Mouse (Mus musculus) heart, embryonic 14.5 days (tissue): ENCODE measurements around the gene Hagh. TPM values are rescaled to one million over a fixed set of nuclear protein-coding genes. Genes with fewer than 3 reads are reported as not detected.

Source experiments
- ATAC-seq: fragments of 200-750 bp; cut with Nextera tagmentation; 2 replicates; pipeline ENCODE4 v1.8.0; 2017; ENCODE audit warnings: low read depth, moderate TSS enrichment; ENCODE audit not compliant: insufficient number of reproducible peaks, insufficient read depth, low FRiP score
- H3K27ac ChIP-seq, 2 experiments: fragments of 200-500 bp in 1 of 2; fragments of 300-500 bp in 1 of 2; sonication (generic) in 1 of 2; replicated peaks in 1 of 2; 2 replicates each; pipeline ENCODE4 v1.5.1; 2012 to 2014; ENCODE audit warnings: low read depth in 2 of 2, low read length in 2 of 2, control low read depth in 1 of 2, mild to moderate bottlenecking in 1 of 2, mixed read lengths in 1 of 2; ENCODE audit not compliant: control insufficient read depth in 1 of 2, insufficient read depth in 1 of 2
- H3K27me3 ChIP-seq: fragments of 300-500 bp; sonication (generic); 2 replicates; pipeline ENCODE4 v1.6.1; 2014; ENCODE audit warnings: mild to moderate bottlenecking, low read length, control low read depth; ENCODE audit not compliant: control insufficient read depth, insufficient read depth
- H3K36me3 ChIP-seq: fragments of 300-500 bp; sonication (generic); 2 replicates; pipeline ENCODE4 v1.6.1; 2014; ENCODE audit warnings: mild to moderate bottlenecking, control low read depth, low read length, mixed read lengths; ENCODE audit not compliant: control insufficient read depth, insufficient read depth
- H3K4me1 ChIP-seq, 2 experiments: fragments of 200-500 bp in 1 of 2; fragments of 300-500 bp in 1 of 2; sonication (generic) in 1 of 2; 2 replicates each; pipeline ENCODE4 v1.6.1; 2012 to 2014; ENCODE audit warnings: low read length in 2 of 2, control low read depth in 1 of 2, mixed read lengths in 1 of 2; ENCODE audit not compliant: control insufficient read depth in 2 of 2, insufficient read depth in 2 of 2
- H3K4me2 ChIP-seq: fragments of 300-500 bp; sonication (generic); 2 replicates; pipeline ENCODE4 v1.6.1; 2014; ENCODE audit warnings: mild to moderate bottlenecking, low read length
- H3K4me3 ChIP-seq, 2 experiments: fragments of 200-500 bp in 1 of 2; fragments of 300-500 bp in 1 of 2; sonication (generic) in 1 of 2; 2 replicates each; pipeline ENCODE4 v1.5.1; 2012 to 2014; ENCODE audit warnings: low read length in 2 of 2, mild to moderate bottlenecking in 2 of 2, control low read depth in 1 of 2, low read depth in 1 of 2, moderate library complexity in 1 of 2; ENCODE audit not compliant: control insufficient read depth in 1 of 2, insufficient read depth in 1 of 2
- H3K9ac ChIP-seq: fragments of 300-500 bp; sonication (generic); 2 replicates; pipeline ENCODE4 v1.6.1; 2014; ENCODE audit warnings: mild to moderate bottlenecking, low read length
- H3K9me3 ChIP-seq: fragments of 300-500 bp; sonication (generic); 2 replicates; pipeline ENCODE4 v1.6.1; 2016; ENCODE audit warnings: low read length, control low read depth; ENCODE audit not compliant: control insufficient read depth
- WGBS: fragments of 180-500 bp; shearing (Covaris S2); extraction: QIAGEN DNeasy Blood & Tissue Kit; methylation state at CpG from one replicate; pipeline ENCODE4 v1.1.7; 2014; 5-methylcytosine and 5-hydroxymethylcytosine counted together
- polyA plus RNA-seq: library from polyadenylated mRNA; unstranded; fragments of >200 nt; fragmentation: Nextera tagmentation; extraction: Ambion mirVana; gene quantifications from 2 replicates; pipeline ENCODE4 v1.2.1, GENCODE M21; 2014

Hagh gene
- polyA plus RNA-seq, 1 experiment from 2014 or later, result 68.4 TPM

- WGBS, result under 1% methylated on average over 68 of the region's 71 CpGs
- H3K4me2 ChIP-seq, result peak within 1 kb of the TSS; percentile 97
- H3K4me3 ChIP-seq, result peak within 1 kb of the TSS; percentile 59 to 74
- peak; percentile 80 for ATAC-seq
- H3K9me3 ChIP-seq, result no peaks in the 10 kb centered on the region
- H3K9ac ChIP-seq, result peak within 1 kb of the TSS; percentile 75
- peaks cover 26% of the 10 kb centered on the region for H3K27me3 ChIP-seq
- no peaks in the 10 kb centered on the region for H3K36me3 ChIP-seq
- H3K27ac ChIP-seq, result no peak within 1 kb of the TSS
- H3K4me1 ChIP-seq, result 0 out of 4 replicates have a peak, but pooled peaks cover 0 to 3% of the 10 kb centered on the region in 2 experiments
Observed at GRCm38 (mm10) chr17:24803952-24804951, 35.7 kb upstream of the Hagh start, which contains the start of gene Meiob. TSS of gene Meiob (plus strand) at chr17:24804289.

- H3K4me2 ChIP-seq, result no peak overlapping the region
- no peaks in the 10 kb centered on the region for H3K9me3 ChIP-seq
- no peak overlapping the region for H3K9ac ChIP-seq
- no peak for ATAC-seq
- WGBS, result 55% methylated on average over 3 of the region's 3 CpGs
- H3K27me3 ChIP-seq, result peaks cover 19% of the 10 kb centered on the region
- H3K27ac ChIP-seq, result no peak overlapping the region
- no peaks in the 10 kb centered on the region for H3K36me3 ChIP-seq
- no peaks in the 10 kb centered on the region for H3K4me1 ChIP-seq
- H3K4me3 ChIP-seq, result no peak overlapping the region
Observed at GRCm38 (mm10) chr17:24811211-24811610, 28.7 kb upstream of the Hagh start.

GRCm38 (mm10) chr17:24812215-24812614 lies 27.7 kb upstream of the Hagh start:
- no peaks in the 10 kb centered on the region for H3K36me3 ChIP-seq
- no peak overlapping the region for H3K4me3 ChIP-seq
- peaks cover 12% of the 10 kb centered on the region for H3K27me3 ChIP-seq
- H3K9ac ChIP-seq, result no peak overlapping the region
- no peak for ATAC-seq
- H3K4me2 ChIP-seq, result no peak overlapping the region
- WGBS, result 49% methylated on average over 2 of the region's 2 CpGs
- H3K27ac ChIP-seq, result no peak overlapping the region
- no peaks in the 10 kb centered on the region for H3K4me1 ChIP-seq
- no peaks in the 10 kb centered on the region for H3K9me3 ChIP-seq

GRCm38 (mm10) chr17:24815256-24815655 lies 24.7 kb upstream of the Hagh start:
- Histone ChIP-seq H3K9ac (no peak overlapping the region), H3K4me1 (no peaks in the 10 kb centered on the region), H3K27me3 (peaks cover 6% of the 10 kb centered on the region; the same call in 1 of the 2 replicates), H3K4me2 (no peak overlapping the region), H3K36me3 (no peaks in the 10 kb centered on the region), H3K9me3 (no peaks in the 10 kb centered on the region), H3K4me3 (no peak overlapping the region), H3K27ac (no peak overlapping the region)
- no peak for ATAC-seq
- WGBS, result 80% methylated on average over 5 of the region's 5 CpGs

- H3K9me3 ChIP-seq, result no peaks in the 10 kb centered on the region
- WGBS, result 28% methylated on average over 1 of the region's 1 CpGs
- no peaks in the 10 kb centered on the region for H3K4me1 ChIP-seq
- ATAC-seq, result no peak
- H3K27ac ChIP-seq, result no peak overlapping the region
- no peak overlapping the region for H3K4me3 ChIP-seq
- peaks cover 6% of the 10 kb centered on the region; the same call in 1 of the 2 replicates for H3K27me3 ChIP-seq
- H3K4me2 ChIP-seq, result no peak overlapping the region
- H3K9ac ChIP-seq, result no peak overlapping the region
- no peaks in the 10 kb centered on the region for H3K36me3 ChIP-seq
Observed at GRCm38 (mm10) chr17:24817503-24817902, 22.4 kb upstream of the Hagh start.

- Histone ChIP-seq H3K27me3 (peaks cover 5% of the 10 kb centered on the region; the same call in 1 of the 2 replicates), H3K4me3 (no peak overlapping the region), H3K9me3 (no peaks in the 10 kb centered on the region), H3K4me2 (no peak overlapping the region), H3K36me3 (no peaks in the 10 kb centered on the region), H3K27ac (no peak overlapping the region), H3K9ac (no peak overlapping the region), H3K4me1 (no peaks in the 10 kb centered on the region)
- no peak for ATAC-seq
- WGBS, result 43% methylated on average over 6 of the region's 6 CpGs
Observed at GRCm38 (mm10) chr17:24818172-24818571, 21.8 kb upstream of the Hagh start.

- ATAC-seq, result no peak
- no peaks in the 10 kb centered on the region for H3K36me3 ChIP-seq
- no peak overlapping the region for H3K4me3 ChIP-seq
- H3K4me2 ChIP-seq, result no peak overlapping the region
- no peaks in the 10 kb centered on the region for H3K27me3 ChIP-seq
- no peaks in the 10 kb centered on the region for H3K9me3 ChIP-seq
- no peak overlapping the region for H3K9ac ChIP-seq
- H3K4me1 ChIP-seq, result no peaks in the 10 kb centered on the region
- WGBS, result 65% methylated on average over 2 of the region's 2 CpGs
- no peak overlapping the region for H3K27ac ChIP-seq
Observed at GRCm38 (mm10) chr17:24819469-24819868, 20.5 kb upstream of the Hagh start.
